Mouse (Mus musculus) ES-E14 (cell line): ENCODE measurements around the gene Mcl1. TPM values are rescaled to one million over a fixed set of nuclear protein-coding genes. Genes with fewer than 3 reads are reported as not detected.

Source experiments
- DNase-seq: peaks from one replicate; pipeline ENCODE4 v3.0.0-alpha.2; 2013; ENCODE audit warnings: low read depth, low spot score
- H3K27ac ChIP-seq: 2 replicates; pipeline ENCODE4 v1.5.1; 2012; ENCODE audit warnings: low read depth, mild to moderate bottlenecking, low read length, moderate library complexity, mixed read lengths; ENCODE audit not compliant: poor library complexity, insufficient read depth, severe bottlenecking
- H3K36me3 ChIP-seq: 2 replicates; pipeline ENCODE4 v1.6.1; 2012; ENCODE audit warnings: mild to moderate bottlenecking, low read length, moderate library complexity, mixed read lengths; ENCODE audit not compliant: control insufficient read depth, poor library complexity, insufficient read depth, severe bottlenecking
- H3K4me1 ChIP-seq, 2 experiments: fragments of 150-350 bp in 1 of 2; sonication (generic) in 1 of 2; 2 replicates each; pipeline ENCODE4 v1.6.1; 2012; ENCODE audit warnings: low read length in 2 of 2, mild to moderate bottlenecking in 1 of 2, mixed read lengths in 1 of 2; ENCODE audit not compliant: control insufficient read depth in 2 of 2, insufficient read depth in 2 of 2, poor library complexity in 1 of 2
- H3K4me3 ChIP-seq, 2 experiments: fragments of 150-350 bp in 1 of 2; sonication (generic) in 1 of 2; 2 replicates each; pipeline ENCODE4 v1.5.1; 2012; ENCODE audit warnings: low read length in 2 of 2, low read depth in 1 of 2, mild to moderate bottlenecking in 1 of 2, mixed read lengths in 1 of 2; ENCODE audit not compliant: insufficient read depth in 1 of 2, poor library complexity in 1 of 2, severe bottlenecking in 1 of 2
- H3K9ac ChIP-seq: 2 replicates; pipeline ENCODE4 v1.6.1; 2012; ENCODE audit warnings: low read depth, mild to moderate bottlenecking, low read length, mixed read lengths; ENCODE audit not compliant: poor library complexity, insufficient read depth, severe bottlenecking
- H3K9me3 ChIP-seq: fragments of 150-350 bp; sonication (generic); 2 replicates; pipeline ENCODE4 v1.6.1; 2012; ENCODE audit warnings: low read depth, mild to moderate bottlenecking, low read length; ENCODE audit not compliant: control insufficient read depth, insufficient read depth
- CHD2 ChIP-seq: IDR thresholded peaks from 2 replicates; pipeline ENCODE4 v1.6.1; 2014; ENCODE audit warnings: mild to moderate bottlenecking, low read depth, low read length, inconsistent platforms
- HCFC1 ChIP-seq: IDR thresholded peaks from 2 replicates; pipeline ENCODE4 v1.6.1; 2012; ENCODE audit warnings: low read length, inconsistent platforms, borderline replicate concordance; ENCODE audit not compliant: insufficient read depth
- MAFK ChIP-seq: IDR thresholded peaks from 2 replicates; pipeline ENCODE4 v1.6.1; 2014; ENCODE audit warnings: mild to moderate bottlenecking, low read depth, low read length, inconsistent platforms; ENCODE audit not compliant: insufficient read depth
- ZC3H11A ChIP-seq: IDR thresholded peaks from 2 replicates; pipeline ENCODE4 v1.6.1; 2012; ENCODE audit warnings: low read depth, mild to moderate bottlenecking, inconsistent platforms, low read length, borderline replicate concordance
- ZNF384 ChIP-seq: IDR thresholded peaks from 2 replicates; pipeline ENCODE4 v1.6.1; 2012; ENCODE audit warnings: low read depth, low read length, inconsistent platforms
- in situ Hi-C, 2 experiments: fragments of 600-800 bp; cut with MboI; formaldehyde crosslinking; loops; one replicate each; pipeline ENCODE4 v1.15.1; 2025; ENCODE audit warnings: low sequenced_read_pairs in 2 of 2, inconsistent platforms in 1 of 2; ENCODE audit not compliant: unreplicated experiment in 2 of 2
- total RNA-seq: library from RNA; depleted of rRNA; stranded (reverse); fragments of 300-350 nt; gene quantifications from 2 replicates; pipeline ENCODE4 v1.2.3, GENCODE M21; 2012

The Mcl1 gene
- total RNA-seq, 1 experiment: 207 TPM

GRCm38 (mm10) chr3:95650276-95651032, 8.1 kb upstream of the Mcl1 start:
- in situ Hi-C loops: no loop called here
- Histone ChIP-seq H3K27ac (peak overlapping the region; percentile 99), H3K36me3 (no peaks in the 10 kb centered on the region), H3K9ac (peak overlapping the region; percentile 72), H3K4me1 (peaks cover 16 to 29% of the 10 kb centered on the region in 2 experiments; a peak in 3 of 4 replicates), H3K4me3 (peak overlapping the region in 1 of 2 experiments; percentile 9; a peak in 2 of 4 replicates), H3K9me3 (no peaks in the 10 kb centered on the region)
- no peak for TF ChIP-seq HCFC1
- no peak for TF ChIP-seq CHD2
- TF ChIP-seq MAFK: peak; percentile 76
- TF ChIP-seq ZNF384: peak; percentile 68; the same call in 1 of the 2 replicates
- DNase-seq: no peak

- in situ Hi-C loops: no loop called here
- Histone ChIP-seq H3K27ac (peak overlapping the region; percentile 99), H3K4me3 (peak overlapping the region in 1 of 2 experiments; percentile 9; a peak in 2 of 4 replicates), H3K4me1 (peaks cover 16 to 29% of the 10 kb centered on the region in 2 experiments; a peak in 3 of 4 replicates), H3K9ac (peak overlapping the region; percentile 72), H3K9me3 (no peaks in the 10 kb centered on the region), H3K36me3 (no peaks in the 10 kb centered on the region)
- DNase-seq: no peak
- TF ChIP-seq ZNF384 (no peak), ZC3H11A (no peak), MAFK (no peak), HCFC1 (no peak), CHD2 (no peak)
These were observed 7.6 kb upstream of the Mcl1 start for GRCm38 (mm10) chr3:95651033-95651373.

- peak overlapping the region; percentile 72 for H3K9ac ChIP-seq
- in situ Hi-C loops: no loop called here
- H3K27ac ChIP-seq: peak overlapping the region; percentile 99
These were observed 7.0 kb upstream of the Mcl1 start for GRCm38 (mm10) chr3:95651391-95652203.

GRCm38 (mm10) chr3:95652204-95652811, 6.3 kb upstream of the Mcl1 start:
- TF ChIP-seq ZNF384 (no peak), ZC3H11A (no peak), HCFC1 (no peak), CHD2 (no peak), MAFK (no peak)
- Histone ChIP-seq H3K4me1 (peaks cover 16 to 28% of the 10 kb centered on the region in 2 experiments; a peak in 3 of 4 replicates), H3K27ac (peak overlapping the region; percentile 99), H3K9ac (peak overlapping the region; percentile 72), H3K4me3 (peak overlapping the region; percentile 4 to 41; a peak in 3 of 4 replicates), H3K36me3 (no peaks in the 10 kb centered on the region), H3K9me3 (no peaks in the 10 kb centered on the region)
- no peak for DNase-seq
- in situ Hi-C loops: no loop called here

More at GRCm38 (mm10) chr3:95651391-95652203, 7.0 kb upstream of the Mcl1 start:
- Histone ChIP-seq H3K4me1 (peaks cover 16 to 25% of the 10 kb centered on the region in 2 experiments; a peak in 3 of 4 replicates), H3K36me3 (no peaks in the 10 kb centered on the region), H3K4me3 (peak overlapping the region; percentile 4 to 41; a peak in 3 of 4 replicates), H3K9me3 (no peaks in the 10 kb centered on the region)
- TF ChIP-seq MAFK (no peak), ZC3H11A (no peak), CHD2 (no peak), HCFC1 (no peak), ZNF384 (peak; percentile 65)
- no peak for DNase-seq
